9 mouse cellular contexts compared by ENCODE assay signal in genomic region chr8:70869601-70870041, GRCm38 (mm10). TPM values are rescaled to one million over a fixed set of nuclear protein-coding genes. Genes with fewer than 3 reads are reported as not detected.
DNase-seq lines count a peak whose midpoint lies in the region; ATAC-seq and TF ChIP-seq lines count a peak whose summit lies in the region.
"Had no signal": no experiment of that assay in that cellular context is flagged by ENCODE, and none has a peak within 500 bp of the region (broad histone marks: within the 10 kb centered on the region; RNA-seq: fewer than 3 reads in every experiment).

No protein-coding gene starts in this region.

- 46% methylated on average over 16 of the region's 16 CpGs for WGBS in forebrain, embryonic 12.5 days
- WGBS in lung, embryonic 14.5 days, result 42% methylated on average over 16 of the region's 16 CpGs
- WGBS in neural tube, embryonic 15.5 days, result 55% methylated on average over 16 of the region's 16 CpGs

- peak; percentile 95 for TF ChIP-seq CTCF in layer of hippocampus, adult 2 months (conservative IDR thresholded peaks at IDR 0.05)
- TF ChIP-seq CTCF in lung, embryonic 14.5 days (IDR thresholded peaks at IDR 0.05; ENCODE audit: low read depth), result peak; percentile 98

- intact Hi-C loops in heart, postnatal 36 days (cut with DNase I), result loop anchor here (1.0 kb wide), 1 partner anchor 25 kb away; no protein-coding TSS in a partner anchor

- ATAC-seq in forebrain, embryonic 12.5 days (ENCODE audit: low FRiP score), result no peak
- ATAC-seq in lung, embryonic 14.5 days (ENCODE audit: insufficient read depth), result no peak; the same call in 1 of the 2 replicates
- ATAC-seq in neural tube, embryonic 15.5 days (ENCODE audit: low FRiP score), result no peak

- H3K36me3 ChIP-seq in ES-E14 (ENCODE audit: control insufficient read depth, insufficient read depth, low read length, poor library complexity, severe bottlenecking), result peaks cover 7% of the 10 kb centered on the region; the same call in 1 of the 2 replicates
- H3K36me3 ChIP-seq in forebrain, embryonic 12.5 days (replicated peaks), result peaks cover 8% of the 10 kb centered on the region
- peaks cover 14% of the 10 kb centered on the region; the same call in 1 of the 2 replicates for H3K36me3 ChIP-seq in lung, embryonic 14.5 days (ENCODE audit: insufficient read depth)
- peaks cover 9% of the 10 kb centered on the region; the same call in 1 of the 2 replicates for H3K36me3 ChIP-seq in neural tube, embryonic 15.5 days

- H3K4me2 ChIP-seq in forebrain, embryonic 12.5 days, result no peak overlapping the region
- 0 out of 2 replicates have a peak overlapping the region, but pooled peaks have one; percentile 49 for H3K4me2 ChIP-seq in lung, embryonic 14.5 days
- 0 out of 2 replicates have a peak overlapping the region, but pooled peaks have one; percentile 40 for H3K4me2 ChIP-seq in neural tube, embryonic 15.5 days

- no peaks in the 10 kb centered on the region for H3K27me3 ChIP-seq in forebrain, embryonic 12.5 days
- H3K27me3 ChIP-seq in lung, embryonic 14.5 days (ENCODE audit: insufficient read depth, low read length), result peaks cover 2% of the 10 kb centered on the region; the same call in 1 of the 2 replicates
- no peaks in the 10 kb centered on the region for H3K27me3 ChIP-seq in neural tube, embryonic 15.5 days (replicated peaks)

- peak overlapping the region; percentile 1 to 58; a peak in 2 of 4 replicates for H3K4me3 ChIP-seq in ES-E14 (ENCODE audit: insufficient read depth in 1 of 2, low read depth in 1 of 2, low read length in 2 of 2, poor library complexity in 1 of 2, severe bottlenecking in 1 of 2)
- no peak overlapping the region for H3K4me3 ChIP-seq in forebrain, embryonic 12.5 days (replicated peaks)
- H3K4me3 ChIP-seq in layer of hippocampus, adult 2 months, result no peak overlapping the region
- no peak overlapping the region for H3K4me3 ChIP-seq in lung, embryonic 14.5 days (ENCODE audit: low read depth, low read length)
- no peak overlapping the region for H3K4me3 ChIP-seq in neural tube, embryonic 15.5 days (replicated peaks)

- peak overlapping the region; percentile 27 for H3K9ac ChIP-seq in ES-E14 (ENCODE audit: insufficient read depth, low read depth, low read length, poor library complexity, severe bottlenecking)
- peak overlapping the region; percentile 33; the same call in 1 of the 2 replicates for H3K9ac ChIP-seq in forebrain, embryonic 12.5 days
- H3K9ac ChIP-seq in lung, embryonic 14.5 days, result no peak overlapping the region
- peak overlapping the region; percentile 40 for H3K9ac ChIP-seq in neural tube, embryonic 15.5 days (replicated peaks)

- no peaks in the 10 kb centered on the region for H3K9me3 ChIP-seq in ES-E14 (ENCODE audit: control insufficient read depth, insufficient read depth, low read depth, low read length)
- no peaks in the 10 kb centered on the region for H3K9me3 ChIP-seq in forebrain, embryonic 12.5 days
- H3K9me3 ChIP-seq in lung, embryonic 14.5 days (ENCODE audit: low read depth, low read length), result no peaks in the 10 kb centered on the region
- H3K9me3 ChIP-seq in neural tube, embryonic 15.5 days (replicated peaks), result no peaks in the 10 kb centered on the region

- DNase-seq in ES-E14 (ENCODE audit: low read depth, low spot score), result no peak
- peak; percentile 73 for DNase-seq in c-Kit-positive CD71-negative TER-119-negative erythroid progenitor cells, embryonic 14.5 days (ENCODE audit: low read depth)
- peak; percentile 77 to 78 for DNase-seq in heart, postnatal 36 days
- DNase-seq in layer of hippocampus, adult 2 months (ENCODE audit: low spot score in 2 of 2), result peak; percentile 63 to 73
- DNase-seq in lung, embryonic 14.5 days, result peak; percentile 89
- peak; percentile 54 to 59 for DNase-seq in thymus, adult 18-20 months

- peaks cover 2 to 25% of the 10 kb centered on the region in 2 experiments for H3K4me1 ChIP-seq in ES-E14 (ENCODE audit: control insufficient read depth in 2 of 2, insufficient read depth in 2 of 2, low read length in 2 of 2, poor library complexity in 1 of 2)
- H3K4me1 ChIP-seq in forebrain, embryonic 12.5 days, result peaks cover 55% of the 10 kb centered on the region
- peaks cover 9% of the 10 kb centered on the region for H3K4me1 ChIP-seq in lung, embryonic 14.5 days (ENCODE audit: insufficient read depth)
- H3K4me1 ChIP-seq in neural tube, embryonic 15.5 days, result peaks cover 61% of the 10 kb centered on the region

- in situ Hi-C loops in ES-E14 (cut with MboI; ENCODE audit: low sequenced_read_pairs in 2 of 2, unreplicated experiment in 2 of 2), result no loop called here

- peak overlapping the region; percentile 14; the same call in 1 of the 2 replicates for H3K27ac ChIP-seq in ES-E14 (ENCODE audit: insufficient read depth, low read depth, low read length, poor library complexity, severe bottlenecking)
- H3K27ac ChIP-seq in forebrain, embryonic 12.5 days, result peak overlapping the region; percentile 75
- H3K27ac ChIP-seq in layer of hippocampus, adult 2 months, result peak overlapping the region; percentile 28; the same call in 1 of the 2 replicates
- no peak overlapping the region; the same call in 1 of the 2 replicates for H3K27ac ChIP-seq in lung, embryonic 14.5 days (ENCODE audit: low read depth)
- H3K27ac ChIP-seq in neural tube, embryonic 15.5 days (replicated peaks), result peak overlapping the region; percentile 78

TF ChIP-seq in ES-E14, 5 proteins besides CTCF, POLR2A, EP300 and RAD21:
- TF ChIP-seq ZNF384 (IDR thresholded peaks at IDR 0.05; ENCODE audit: low read depth, low read length) (no peak), HCFC1 (IDR thresholded peaks at IDR 0.05; ENCODE audit: borderline replicate concordance, insufficient read depth, low read length) (no peak), MAFK (IDR thresholded peaks at IDR 0.05; ENCODE audit: insufficient read depth, low read depth, low read length) (no peak), ZC3H11A (IDR thresholded peaks at IDR 0.05; ENCODE audit: borderline replicate concordance, low read depth, low read length) (peak; percentile 47; the same call in 1 of the 2 replicates)

RNA-seq across cellular contexts. Expression of gene Ccdc124, which starts 4.1 kb away (rescaled TPM):
- 52.5 and 82.3 TPM in 2 replicates for total RNA-seq in ES-E14 (2012; rRNA removed)
- polyA plus RNA-seq in forebrain, embryonic 12.5 days (2016; fragmentation: Nextera tagmentation; extraction: Ambion mirVana), result 154 and 159 TPM in 2 replicates
- total RNA-seq in heart, postnatal 36 days (2021), result 10 to 100 TPM; 45.2 to 49.4 TPM
- 10 to 100 TPM; 82.2 to 88.9 TPM for total RNA-seq in layer of hippocampus, adult 2 months (2021)
- polyA plus RNA-seq in lung, embryonic 14.5 days (2014; fragmentation: Nextera tagmentation; extraction: Ambion mirVana), result 121 and 125 TPM in 2 replicates
- 162 and 163 TPM in 2 replicates for polyA plus RNA-seq in neural tube, embryonic 15.5 days (2015; fragmentation: Nextera tagmentation; extraction: Ambion mirVana)

RNA-seq across cellular contexts. Expression of gene Kcnn1, which starts 6.6 kb away (rescaled TPM):
- total RNA-seq in ES-E14 (2012; rRNA removed), result 3.7 and 6.6 TPM in 2 replicates
- 14.4 and 16.3 TPM in 2 replicates for polyA plus RNA-seq in forebrain, embryonic 12.5 days (2016; fragmentation: Nextera tagmentation; extraction: Ambion mirVana)
- 10 to 100 TPM; 10.4 to 13.6 TPM for total RNA-seq in heart, postnatal 36 days (2021)
- total RNA-seq in layer of hippocampus, adult 2 months (2021), result 10 to 100 TPM; 17.4 to 18.3 TPM
- polyA plus RNA-seq in lung, embryonic 14.5 days (2014; fragmentation: Nextera tagmentation; extraction: Ambion mirVana), result 0.54 and 0.72 TPM in 2 replicates
- 17.6 and 18.6 TPM in 2 replicates for polyA plus RNA-seq in neural tube, embryonic 15.5 days (2015; fragmentation: Nextera tagmentation; extraction: Ambion mirVana)

RNA-seq across cellular contexts. Expression of gene Slc5a5, which starts 22.9 kb away (rescaled TPM):
- total RNA-seq in ES-E14 (2012; rRNA removed), result 2.5 and 3.4 TPM in 2 replicates
- 0.49 and 0.67 TPM in 2 replicates for polyA plus RNA-seq in forebrain, embryonic 12.5 days (2016; fragmentation: Nextera tagmentation; extraction: Ambion mirVana)
- not detected for total RNA-seq in heart, postnatal 36 days (2021)
- total RNA-seq in layer of hippocampus, adult 2 months (2021), result 1 to 10 TPM; 5.9 to 8.0 TPM
- 0.12 and 0.16 TPM in 2 replicates for polyA plus RNA-seq in lung, embryonic 14.5 days (2014; fragmentation: Nextera tagmentation; extraction: Ambion mirVana)
- polyA plus RNA-seq in neural tube, embryonic 15.5 days (2015; fragmentation: Nextera tagmentation; extraction: Ambion mirVana), result 3.0 and 3.3 TPM in 2 replicates
- polyA plus RNA-seq: heart, embryonic 14.5 days had no signal

RNA-seq across cellular contexts. Expression of gene Rpl18a, which starts 27.6 kb away (rescaled TPM):
- 2,806 and 2,972 TPM in 2 replicates for total RNA-seq in ES-E14 (2012; rRNA removed)
- 2,624 and 2,770 TPM in 2 replicates for polyA plus RNA-seq in forebrain, embryonic 12.5 days (2016; fragmentation: Nextera tagmentation; extraction: Ambion mirVana)
- 100 to 1,000 TPM; 895 to 990 TPM for total RNA-seq in heart, postnatal 36 days (2021)
- total RNA-seq in layer of hippocampus, adult 2 months (2021), result 100 to 1,000 TPM; 698 to 704 TPM
- polyA plus RNA-seq in lung, embryonic 14.5 days (2014; fragmentation: Nextera tagmentation; extraction: Ambion mirVana), result 5,317 and 5,483 TPM in 2 replicates
- polyA plus RNA-seq in neural tube, embryonic 15.5 days (2015; fragmentation: Nextera tagmentation; extraction: Ambion mirVana), result 2,109 and 2,618 TPM in 2 replicates

RNA-seq across cellular contexts. Expression of gene Arrdc2, which starts 30.1 kb away (rescaled TPM):
- 11.4 and 18.8 TPM in 2 replicates for total RNA-seq in ES-E14 (2012; rRNA removed)
- polyA plus RNA-seq in forebrain, embryonic 12.5 days (2016; fragmentation: Nextera tagmentation; extraction: Ambion mirVana), result 5.6 and 8.2 TPM in 2 replicates
- 10 to 100 TPM; 11.3 to 11.4 TPM for total RNA-seq in heart, postnatal 36 days (2021)
- 10 to 100 TPM; 13.8 to 20.9 TPM for total RNA-seq in layer of hippocampus, adult 2 months (2021)
- polyA plus RNA-seq in lung, embryonic 14.5 days (2014; fragmentation: Nextera tagmentation; extraction: Ambion mirVana), result 4.3 and 4.4 TPM in 2 replicates
- 7.8 and 8.5 TPM in 2 replicates for polyA plus RNA-seq in neural tube, embryonic 15.5 days (2015; fragmentation: Nextera tagmentation; extraction: Ambion mirVana)

Comparison
In these comparisons a context has a peak if more than half of its experiments do, and no peak if none do; other contexts are left out.
1. H3K4me3 ChIP-seq: peak in ES-E14 (2 of 2); none in forebrain, embryonic 12.5 days (single experiment), layer of hippocampus, adult 2 months (single experiment), lung, embryonic 14.5 days (single experiment) and neural tube, embryonic 15.5 days (single experiment).